Mouse (Mus musculus): ENCODE measurements around the gene Phlpp1.

GRCm38 (mm10) chr1:106318341-106318740 is 146.8 kb downstream of the Phlpp1 start:
- TF ChIP-seq CTCF (IDR thresholded peaks at IDR 0.05; ENCODE audit: low read depth), result no peak
- no peak for TF ChIP-seq EP300 (IDR thresholded peaks at IDR 0.05; ENCODE audit: low read depth)
